Mouse (Mus musculus) urinary bladder, postnatal 4 days (tissue): Measurements from ENCODE around the gene Vasn.
A peak's percentile ranks its signal among the peaks of the same experiment; 100 is the strongest.

Experiments
- DNase-seq, 2 experiments: peaks; one replicate each; pipeline ENCODE4 v3.0.0; 2021 to 2022; ENCODE audit warnings: low spot score in 2 of 2

Gene Vasn

GRCm38 (mm10) chr16:4639831-4640237 is at the start of gene Vasn, which contains the start of gene Dnaja3:
Vasn (plus strand) TSS chr16:4639941.
Dnaja3 (plus strand) TSS chr16:4639989.
- peak; percentile 88 to 91 for DNase-seq

- DNase-seq: no peak
These were observed 49.5 kb upstream of the Vasn start for GRCm38 (mm10) chr16:4590236-4590635.

DNA sequence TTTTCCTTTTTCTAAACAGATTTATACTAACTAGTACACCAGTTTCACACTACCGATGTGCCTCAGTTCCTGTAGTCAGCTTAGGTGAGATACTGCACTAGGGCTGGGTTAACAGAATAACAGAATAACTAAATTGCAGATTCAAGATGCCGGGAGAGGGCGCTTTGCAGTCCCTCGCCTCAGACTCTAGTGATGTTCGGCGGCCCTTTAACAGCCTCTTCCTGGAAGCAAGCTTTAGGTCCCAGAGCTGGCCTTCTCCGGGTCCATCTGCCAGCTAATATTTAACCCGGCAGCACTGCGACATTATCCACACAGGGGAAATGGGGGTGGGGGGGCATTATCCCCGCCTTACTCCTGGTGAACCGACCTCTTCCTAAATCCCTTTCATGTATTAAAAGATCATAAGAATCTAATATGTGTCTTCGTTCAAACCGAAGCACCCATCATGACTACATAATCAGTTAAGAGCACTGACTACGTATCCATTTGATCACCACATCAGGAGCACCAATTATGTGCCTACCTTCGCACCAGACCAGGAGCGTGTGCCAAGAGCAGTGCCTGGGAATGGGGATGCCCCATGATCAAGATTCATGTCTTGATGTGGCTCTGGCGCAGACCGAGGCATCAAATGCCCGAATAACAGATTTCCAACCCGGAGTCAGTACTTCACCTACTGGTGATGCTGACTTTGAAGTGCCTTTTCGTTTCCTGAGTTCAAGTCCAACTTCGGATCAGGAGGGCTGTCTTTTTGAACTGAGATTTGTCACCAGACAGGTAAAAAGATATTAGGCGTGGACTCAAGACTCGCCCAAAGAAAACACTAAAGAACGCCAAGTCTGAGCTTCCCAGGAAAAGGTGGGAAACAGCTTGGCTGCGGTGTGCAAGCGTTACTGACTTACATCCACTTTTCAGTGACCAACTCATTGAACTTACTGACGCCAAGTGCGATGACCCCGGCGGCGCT is 46.5 kb upstream of the Vasn start:
- DNase-seq: peak in 1 of 2 experiments; percentile 48

DNA sequence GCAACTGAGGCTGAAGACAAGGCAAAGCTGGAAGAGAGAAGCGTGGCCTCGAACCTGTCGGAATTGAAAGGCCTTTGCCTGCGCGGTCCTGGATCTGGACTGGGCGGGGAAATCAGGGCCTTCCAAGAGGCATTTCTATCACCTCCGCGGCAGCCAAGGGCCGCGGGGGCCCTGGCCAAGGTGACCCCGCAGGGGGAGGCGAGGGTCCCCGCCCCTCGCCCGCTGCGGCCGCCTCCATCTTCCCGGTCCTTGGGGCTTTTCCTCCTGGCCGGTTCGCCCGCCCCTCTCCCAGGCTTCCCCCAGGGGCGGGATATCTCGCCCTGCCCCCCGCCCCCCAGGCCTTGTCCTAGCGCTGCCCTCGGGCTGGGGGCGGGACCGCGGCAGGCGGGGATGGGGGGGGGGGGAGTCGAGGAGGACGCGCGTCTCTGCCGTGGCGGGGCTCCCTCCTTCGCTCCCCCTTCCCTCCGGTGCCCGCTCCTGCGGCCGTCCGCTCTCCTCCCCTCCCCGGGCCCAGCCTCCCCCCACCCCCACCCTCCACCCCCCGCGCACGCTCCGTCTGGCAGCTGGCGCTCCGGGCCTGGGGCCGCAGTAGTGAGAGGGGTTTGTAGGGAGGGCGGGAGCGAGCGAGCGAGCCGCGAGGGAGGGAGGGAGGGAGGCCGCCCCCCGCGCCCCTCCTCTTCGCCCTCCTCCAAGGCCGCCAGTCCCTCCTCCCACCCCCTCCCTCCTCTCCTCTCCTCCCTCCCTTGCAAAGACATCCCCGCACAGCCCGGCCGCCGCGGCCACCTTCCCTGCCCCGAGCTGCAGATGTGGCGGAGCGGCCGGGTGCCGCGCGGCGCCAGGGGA is 45.5 kb upstream of the Vasn start, which contains the start of gene Glis2:
Gene Glis2, plus strand, starts transcription at position 743 of the 843 bp plus-strand sequence.
- peak in 1 of 2 experiments; percentile 69 for DNase-seq

- peak in 1 of 2 experiments; percentile 40 for DNase-seq
These were observed 44.8 kb upstream of the Vasn start for GRCm38 (mm10) chr16:4594814-4595526.

DNA sequence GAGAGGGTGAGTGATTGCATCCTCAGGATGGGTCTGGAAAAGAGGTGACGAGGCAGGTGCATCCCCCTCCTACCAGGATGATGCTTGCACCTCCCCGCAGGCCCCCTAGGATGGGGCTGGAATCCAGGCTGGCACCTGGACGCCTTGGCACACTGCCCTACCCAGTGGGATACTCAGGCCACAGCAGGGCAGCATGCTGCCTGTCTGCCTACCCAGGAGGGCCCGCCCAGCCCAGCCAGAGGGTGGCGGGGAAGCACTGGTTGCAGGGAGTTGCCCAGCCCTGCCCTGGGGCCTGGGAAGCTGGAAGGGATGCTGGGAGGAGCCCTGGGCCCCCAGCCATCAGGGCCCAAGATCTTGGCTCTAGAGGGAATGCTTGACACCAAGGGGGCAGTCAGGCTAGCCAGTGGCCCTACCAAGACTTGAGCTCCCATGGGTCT is 44.2 kb upstream of the Vasn start:
- peak in 1 of 2 experiments; percentile 56 for DNase-seq

DNA sequence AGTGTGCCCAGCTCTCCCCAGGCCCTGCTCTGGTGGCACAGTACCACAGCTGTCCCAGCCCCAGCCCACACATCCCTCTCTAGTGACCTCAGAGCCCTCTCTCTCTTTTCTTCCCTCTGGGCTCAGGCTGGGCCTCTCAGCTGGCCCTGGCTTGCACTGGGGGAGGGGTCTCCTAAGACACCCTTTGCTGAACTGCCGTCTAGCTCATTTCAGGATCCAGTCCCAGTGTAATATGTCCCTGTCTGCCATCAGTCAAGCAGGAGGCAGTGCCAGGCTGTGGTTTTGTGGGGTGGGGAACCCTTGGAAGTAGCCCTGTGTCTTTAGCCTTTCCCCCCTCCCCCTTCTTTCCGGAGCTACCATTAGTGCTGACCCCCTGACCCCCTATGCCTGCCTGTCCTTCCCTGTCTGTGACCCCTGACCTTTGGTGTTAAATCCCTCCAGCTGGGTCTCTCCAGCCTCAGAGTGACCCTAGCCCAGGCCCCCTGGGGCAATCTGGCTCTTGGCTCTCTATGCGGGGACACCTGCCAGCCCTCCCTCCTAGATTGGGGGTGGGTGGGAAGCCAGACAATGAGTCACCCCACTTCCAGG is 43.5 kb upstream of the Vasn start:
- DNase-seq: no peak

- no peak for DNase-seq
These were observed 42.9 kb upstream of the Vasn start for GRCm38 (mm10) chr16:4596836-4597235.

DNA sequence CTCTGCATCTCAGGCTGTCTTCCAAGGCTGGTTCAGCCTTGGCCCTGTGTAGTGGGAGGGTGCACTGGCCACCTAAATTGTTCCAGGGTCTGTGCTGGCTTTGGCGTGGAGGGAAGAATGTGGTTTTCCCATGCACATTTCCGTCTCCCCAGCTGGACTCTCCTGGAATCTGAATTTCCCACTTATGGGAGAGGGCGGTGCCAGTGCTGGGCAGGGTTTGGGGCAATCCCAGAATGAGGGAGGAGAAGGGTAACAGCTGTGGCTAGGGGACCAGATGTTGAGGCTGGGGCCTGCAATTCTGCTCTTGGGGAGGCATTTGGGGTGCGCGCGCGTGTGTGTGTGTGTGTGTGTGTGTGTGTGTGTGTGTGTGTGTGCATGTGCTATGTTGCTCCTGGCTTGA is 42.4 kb upstream of the Vasn start:
- peak in 1 of 2 experiments; percentile 33 for DNase-seq

DNA sequence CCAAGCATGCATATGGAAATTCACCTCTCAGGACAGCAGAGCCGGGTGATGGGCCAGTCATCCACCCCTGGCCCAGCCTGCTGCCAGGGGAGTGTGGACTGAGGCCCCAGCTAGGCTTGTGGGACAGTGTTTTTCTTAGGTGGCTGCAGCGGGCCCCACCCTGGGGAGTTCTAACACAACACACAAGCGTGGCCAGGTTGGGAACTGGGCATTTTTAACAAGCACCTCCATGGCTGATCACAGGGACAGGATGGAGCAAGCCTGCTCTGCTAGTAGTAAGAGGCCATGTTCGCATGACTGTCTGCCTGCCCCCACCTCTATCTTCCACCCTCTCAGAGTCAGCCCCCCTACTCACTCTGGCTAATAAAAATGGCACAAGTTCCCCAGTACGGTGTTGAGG is 41.7 kb upstream of the Vasn start:
- no peak for DNase-seq

DNA sequence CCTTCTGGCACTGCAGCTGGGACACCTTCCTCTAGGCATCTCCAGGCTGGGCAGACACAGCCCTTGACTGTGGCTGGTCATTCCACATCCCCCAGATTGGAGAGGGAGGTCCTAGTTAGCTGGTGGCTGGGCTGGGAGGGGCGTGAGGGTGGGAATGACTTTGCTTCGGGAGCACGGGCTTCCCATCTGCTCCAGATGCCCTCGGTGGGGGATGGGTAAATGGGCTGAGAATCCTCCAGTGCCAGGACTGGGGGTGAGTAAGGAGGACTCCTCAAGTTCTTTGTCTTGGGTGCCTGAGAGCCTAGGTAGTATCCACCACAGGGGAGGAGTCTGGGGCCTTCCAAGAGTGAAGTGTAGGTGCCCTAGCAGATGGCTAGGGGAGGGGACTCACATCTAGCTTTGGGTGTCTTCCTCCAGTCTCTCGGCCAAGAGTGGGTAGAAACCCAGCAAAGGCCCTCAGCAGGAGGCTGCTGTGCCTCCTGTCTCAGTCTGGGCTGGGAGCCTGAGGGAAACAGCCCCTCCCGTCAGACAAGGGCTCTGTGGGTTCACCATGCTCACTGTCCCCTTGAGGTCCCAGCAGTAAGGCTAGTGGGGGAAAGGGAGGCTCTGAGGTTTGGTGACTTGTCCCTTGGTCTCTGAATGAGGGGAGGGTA is 40.7 kb upstream of the Vasn start:
- DNase-seq: no peak

DNA sequence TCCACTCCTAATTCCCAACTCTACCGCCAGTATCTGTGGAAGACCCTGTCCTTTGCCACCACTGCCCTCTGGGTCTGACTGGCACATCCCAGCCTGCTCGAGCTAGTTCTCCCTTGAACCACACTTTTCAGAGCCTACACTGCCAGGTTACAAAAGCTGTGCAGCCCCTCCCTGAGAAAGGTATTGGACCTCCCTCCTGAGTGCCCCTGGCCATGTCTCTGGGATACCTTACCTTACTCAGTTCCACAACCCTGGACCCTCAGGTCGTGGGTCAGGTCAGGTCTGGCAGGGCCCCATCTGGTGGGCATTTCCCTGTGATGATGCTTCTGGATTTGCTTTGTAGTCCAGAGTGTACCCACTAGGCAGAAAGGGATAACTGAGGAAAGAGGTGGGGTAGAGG is 40.1 kb upstream of the Vasn start:
- no peak for DNase-seq

- DNase-seq: no peak
These were observed 38.9 kb upstream of the Vasn start for GRCm38 (mm10) chr16:4600701-4601310.

DNA sequence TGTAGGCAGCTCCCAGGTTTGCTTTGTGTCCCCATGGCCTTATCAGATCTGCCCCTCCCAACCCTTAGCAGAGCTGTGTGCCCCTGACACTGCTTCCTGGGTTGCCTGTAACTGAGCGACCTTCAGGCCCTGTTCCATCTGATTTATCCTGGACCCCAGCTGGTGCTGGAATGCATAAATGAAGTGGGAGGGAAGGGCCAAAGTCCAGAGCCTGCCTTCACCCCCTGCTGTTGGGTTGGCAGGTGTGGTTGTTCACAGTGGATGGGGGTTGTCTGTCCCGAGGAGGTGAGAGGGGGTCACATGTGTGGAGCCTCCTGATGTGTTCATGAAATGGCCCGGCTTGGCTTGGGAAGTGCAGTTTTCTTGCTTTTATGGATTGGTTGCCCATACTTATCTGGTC is 37.6 kb upstream of the Vasn start:
- no peak for DNase-seq

DNA sequence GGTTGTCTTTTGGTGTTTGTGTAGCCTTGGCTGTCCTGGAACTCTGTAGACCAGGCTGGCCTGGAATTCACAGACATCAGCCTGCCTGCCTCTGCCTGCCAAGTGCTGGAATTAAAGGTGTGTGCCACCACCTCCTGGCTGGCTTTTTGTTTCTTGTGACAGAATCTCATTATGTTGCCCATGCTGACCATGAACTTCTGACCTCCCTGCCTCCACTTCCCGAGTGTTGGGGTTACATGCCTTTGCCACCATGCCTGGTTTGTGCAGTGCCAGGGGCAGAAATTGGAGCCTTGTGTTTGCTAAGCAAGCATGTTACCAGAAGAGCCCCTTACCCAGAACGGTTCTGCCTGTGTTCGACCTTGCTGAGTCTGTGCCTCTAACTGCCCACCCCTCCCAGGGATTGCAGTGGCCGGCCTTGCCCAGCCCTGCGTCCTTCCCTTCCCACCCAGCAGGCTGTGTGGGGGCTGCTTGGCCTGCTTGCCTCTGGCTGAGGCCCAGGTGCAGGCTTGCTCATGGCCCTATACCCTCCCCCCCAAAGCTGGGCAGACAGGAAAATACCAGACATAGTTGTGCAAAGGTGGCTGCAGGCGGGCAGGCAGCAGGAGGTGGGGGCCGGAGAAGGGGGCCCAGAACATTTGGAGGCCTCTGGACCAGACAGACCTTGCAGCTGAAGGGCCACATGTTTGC is 36.8 kb upstream of the Vasn start:
- peak in 1 of 2 experiments; percentile 64 for DNase-seq

DNA sequence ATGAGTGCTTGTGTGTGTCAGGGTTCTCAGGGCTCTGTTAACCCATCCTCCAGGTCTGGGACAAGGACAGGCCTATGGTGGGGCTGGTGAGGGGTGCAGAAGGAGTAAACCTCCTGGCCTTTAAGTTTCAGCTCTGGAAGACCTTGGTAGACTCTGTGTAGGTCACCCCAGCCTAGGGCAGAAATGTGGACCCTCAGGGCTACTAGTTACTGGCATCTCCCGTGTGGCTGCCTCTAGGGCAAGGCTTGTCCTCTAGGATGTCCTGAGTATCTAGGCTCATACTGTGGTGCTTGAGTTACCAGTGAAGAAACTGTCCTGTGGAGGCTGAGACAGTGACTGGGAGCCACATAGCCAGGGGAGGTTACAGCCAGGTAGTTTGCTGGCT is 36.3 kb upstream of the Vasn start:
- no peak for DNase-seq

DNA sequence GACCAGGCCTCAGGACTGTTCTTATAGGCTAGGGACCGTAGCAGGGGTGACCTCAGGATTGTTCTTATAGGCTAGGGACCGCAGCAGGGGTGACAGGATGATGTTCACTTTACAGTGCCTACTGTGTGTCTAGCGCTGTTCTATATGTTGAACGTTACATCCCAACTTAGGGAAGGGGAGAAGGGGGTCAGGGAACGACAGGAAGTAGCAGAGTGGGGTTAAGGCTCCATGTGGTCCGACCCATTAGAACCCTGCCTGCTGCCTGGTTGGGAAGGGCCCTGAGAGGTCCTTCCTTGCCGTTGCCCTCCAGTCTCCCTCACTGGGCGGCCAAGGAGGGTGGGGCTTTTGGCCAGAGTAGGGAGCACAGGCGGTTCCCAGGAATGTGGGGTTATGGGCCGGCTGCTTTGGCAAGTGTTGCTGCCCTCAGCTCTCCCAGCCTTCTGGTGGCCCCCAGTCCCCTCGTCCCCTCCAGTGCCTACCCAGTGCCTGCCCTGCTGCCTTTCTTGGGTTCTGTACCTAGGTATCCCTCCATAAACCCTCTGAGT is 35.4 kb upstream of the Vasn start:
- DNase-seq: no peak

DNA sequence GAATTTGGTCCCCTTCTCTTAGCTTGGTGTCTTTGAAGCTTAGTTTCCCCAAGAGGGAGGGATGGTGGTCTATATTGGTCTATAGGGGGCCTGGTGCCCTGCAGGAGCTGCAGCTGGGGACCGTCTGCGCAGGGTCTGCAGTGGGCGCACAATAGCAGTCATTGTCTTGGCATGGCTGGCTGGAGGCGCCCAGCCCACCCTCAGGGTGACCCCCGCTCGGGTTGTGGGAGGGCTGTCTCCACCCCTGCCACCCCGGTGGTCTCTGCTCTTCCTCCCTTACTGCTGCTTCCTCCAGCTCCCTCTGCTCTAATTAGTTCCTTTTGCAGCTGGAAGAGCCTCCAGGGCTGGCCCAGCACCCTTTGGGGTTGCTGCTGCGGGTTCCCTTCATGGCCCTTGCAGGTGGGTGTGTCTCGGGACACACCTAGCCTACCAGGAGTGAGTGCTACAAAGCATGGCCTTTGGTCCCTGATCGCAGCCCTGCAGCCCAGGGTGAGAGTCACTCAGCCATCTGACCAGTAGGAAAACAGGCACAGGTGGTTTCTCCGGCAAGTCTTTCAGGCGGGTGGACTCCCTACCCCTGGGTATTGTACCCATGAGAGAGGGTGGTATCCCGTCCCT is 34.1 kb upstream of the Vasn start:
- DNase-seq: no peak
